Mouse (Mus musculus): ENCODE data around the gene Angptl4. TPM values are rescaled to one million over a fixed set of nuclear protein-coding genes. Genes with fewer than 3 reads are reported as not detected.
"Not testable (repeated sequence)": the region's sequence is repeated elsewhere in the genome, so short reads cannot be mapped to it uniquely, and the experiment has no call there.

Angptl4 gene
- polyA plus RNA-seq (2015; fragmentation: Nextera tagmentation; extraction: Ambion mirVana), result 53.8 and 55.9 TPM in 2 replicates

- Histone ChIP-seq H3K4me2 (replicated peaks) (peak within 1 kb of the TSS; percentile 87), H3K27me3 (no peaks in the 10 kb centered on the region), H3K9ac (peak within 1 kb of the TSS; percentile 72), H3K4me3 (peak within 1 kb of the TSS; percentile 54), H3K27ac (peak within 1 kb of the TSS; percentile 94), H3K4me1 (peaks cover 58% of the 10 kb centered on the region), H3K36me3 (peaks cover 21% of the 10 kb centered on the region), H3K9me3 (no peaks in the 10 kb centered on the region)
- under 1% methylated on average over 50 of the region's 50 CpGs for WGBS
- peak; percentile 58 for ATAC-seq (ENCODE audit: low FRiP score, low read depth)
Measured at GRCm38 (mm10) chr17:33781124-33781977, at the start of gene Angptl4. Gene Angptl4, minus strand, starts transcription at chr17:33781830.

- Histone ChIP-seq H3K9me3 (no peaks in the 10 kb centered on the region), H3K27ac (no peak overlapping the region), H3K9ac (no peak overlapping the region), H3K4me2 (replicated peaks) (no peak overlapping the region), H3K27me3 (no peaks in the 10 kb centered on the region), H3K4me3 (no peak overlapping the region), H3K4me1 (peaks cover 17% of the 10 kb centered on the region), H3K36me3 (peaks cover 68% of the 10 kb centered on the region)
- no peak for ATAC-seq (ENCODE audit: low FRiP score, low read depth)
- WGBS, result 89% methylated on average over 10 of the region's 10 CpGs
Measured at GRCm38 (mm10) chr17:33829561-33829960, 47.9 kb upstream of the Angptl4 start.

- WGBS, result 69% methylated on average over 2 of the region's 2 CpGs
- ATAC-seq (ENCODE audit: low FRiP score, low read depth), result no peak
Measured at GRCm38 (mm10) chr17:33828892-33829291, 47.3 kb upstream of the Angptl4 start.

GRCm38 (mm10) chr17:33826850-33827249, 45.2 kb upstream of the Angptl4 start:
- no peaks in the 10 kb centered on the region for H3K27me3 ChIP-seq
- ATAC-seq (ENCODE audit: low FRiP score, low read depth), result no peak
- no peak overlapping the region for H3K4me2 ChIP-seq (replicated peaks)
- no peak overlapping the region for H3K27ac ChIP-seq
- peaks cover 35% of the 10 kb centered on the region for H3K4me1 ChIP-seq
- WGBS, result under 1% methylated on average over 3 of the region's 3 CpGs
- H3K9ac ChIP-seq, result no peak overlapping the region
- no peak overlapping the region for H3K4me3 ChIP-seq
- H3K9me3 ChIP-seq, result no peaks in the 10 kb centered on the region
- H3K36me3 ChIP-seq, result peaks cover 57% of the 10 kb centered on the region

More at GRCm38 (mm10) chr17:33828892-33829291, 47.3 kb upstream of the Angptl4 start:
- Histone ChIP-seq H3K4me3 (no peak overlapping the region), H3K9me3 (no peaks in the 10 kb centered on the region), H3K4me2 (replicated peaks) (no peak overlapping the region), H3K27ac (no peak overlapping the region), H3K4me1 (peaks cover 17% of the 10 kb centered on the region), H3K9ac (0 out of 2 replicates have a peak overlapping the region, but pooled peaks have one; percentile 25), H3K27me3 (no peaks in the 10 kb centered on the region), H3K36me3 (peaks cover 61% of the 10 kb centered on the region)

GRCm38 (mm10) chr17:33825462-33825861, 43.8 kb upstream of the Angptl4 start:
- Histone ChIP-seq H3K9ac (peak overlapping the region; percentile 87), H3K36me3 (peaks cover 57% of the 10 kb centered on the region), H3K27me3 (no peaks in the 10 kb centered on the region), H3K27ac (no peak overlapping the region), H3K4me2 (replicated peaks) (peak overlapping the region; percentile 85), H3K4me1 (peaks cover 41% of the 10 kb centered on the region), H3K4me3 (peak overlapping the region; percentile 82), H3K9me3 (no peaks in the 10 kb centered on the region)
- no peak for ATAC-seq (ENCODE audit: low FRiP score, low read depth)
- WGBS, result 87% methylated on average over 8 of the region's 8 CpGs

- H3K27ac ChIP-seq, result peak overlapping the region; percentile 92; the same call in 1 of the 2 replicates
- peak overlapping the region; percentile 87 for H3K9ac ChIP-seq
- not testable (repeated sequence) for H3K27me3 ChIP-seq; H3K9me3 ChIP-seq; ATAC-seq (ENCODE audit: low FRiP score, low read depth)
- peaks cover 57% of the 10 kb centered on the region for H3K36me3 ChIP-seq
- peak overlapping the region; percentile 85 for H3K4me2 ChIP-seq (replicated peaks)
- 3% methylated on average over 6 of the region's 6 CpGs for WGBS
- peaks cover 41% of the 10 kb centered on the region for H3K4me1 ChIP-seq
- H3K4me3 ChIP-seq, result peak overlapping the region; percentile 82
Measured at GRCm38 (mm10) chr17:33824997-33825330, 43.3 kb upstream of the Angptl4 start.

GRCm38 (mm10) chr17:33824084-33824996, 42.7 kb upstream of the Angptl4 start, which contains the start of the genes Rps28 and Ndufa7:
Gene Rps28, minus strand, starts transcription at chr17:33824562.
Gene Ndufa7, plus strand, starts transcription at chr17:33824572.
- peak within 1 kb of the TSS; percentile 87 for H3K9ac ChIP-seq
- peak within 1 kb of the TSS; percentile 96 for H3K4me2 ChIP-seq (replicated peaks)
- no peaks in the 10 kb centered on the region for H3K27me3 ChIP-seq
- peak within 1 kb of the TSS; percentile 92 for H3K27ac ChIP-seq
- H3K4me3 ChIP-seq, result peak within 1 kb of the TSS; percentile 82
- H3K9me3 ChIP-seq, result no peaks in the 10 kb centered on the region
- ATAC-seq (ENCODE audit: low FRiP score, low read depth), result peak; percentile 95
- WGBS, result under 1% methylated on average over 51 of the region's 51 CpGs
- H3K4me1 ChIP-seq, result peaks cover 41% of the 10 kb centered on the region
- H3K36me3 ChIP-seq, result peaks cover 57% of the 10 kb centered on the region

GRCm38 (mm10) chr17:33823171-33823570, 41.5 kb upstream of the Angptl4 start:
- H3K27ac ChIP-seq, result not testable (repeated sequence)

GRCm38 (mm10) chr17:33822436-33822959, 40.9 kb upstream of the Angptl4 start:
- ATAC-seq (ENCODE audit: low FRiP score, low read depth), result no peak
- WGBS, result 88% methylated on average over 1 of the region's 1 CpGs
- peaks cover 59% of the 10 kb centered on the region for H3K36me3 ChIP-seq

More at GRCm38 (mm10) chr17:33823171-33823570, 41.5 kb upstream of the Angptl4 start:
- H3K4me1 ChIP-seq, result peaks cover 44% of the 10 kb centered on the region
- 81% methylated on average over 8 of the region's 8 CpGs for WGBS
- peak overlapping the region; percentile 96 for H3K4me2 ChIP-seq (replicated peaks)
- H3K4me3 ChIP-seq, result peak overlapping the region; percentile 82
- H3K9ac ChIP-seq, result peak overlapping the region; percentile 87
- ATAC-seq (ENCODE audit: low FRiP score, low read depth); H3K9me3 ChIP-seq; H3K27me3 ChIP-seq: not testable (repeated sequence)
- H3K36me3 ChIP-seq, result peaks cover 62% of the 10 kb centered on the region

GRCm38 (mm10) chr17:33817969-33818643, 36.5 kb upstream of the Angptl4 start:
- no peaks in the 10 kb centered on the region for H3K27me3 ChIP-seq
- H3K4me2 ChIP-seq (replicated peaks), result peak overlapping the region; percentile 86
- no peak; the same call in 1 of the 2 replicates for ATAC-seq (ENCODE audit: low FRiP score, low read depth)
- H3K36me3 ChIP-seq, result peaks cover 49% of the 10 kb centered on the region
- no peaks in the 10 kb centered on the region for H3K9me3 ChIP-seq
- peaks cover 33% of the 10 kb centered on the region for H3K4me1 ChIP-seq
- peak overlapping the region; percentile 72 for H3K27ac ChIP-seq
- 18% methylated on average over 33 of the region's 33 CpGs for WGBS
- H3K4me3 ChIP-seq, result peak overlapping the region; percentile 62
- H3K9ac ChIP-seq, result peak overlapping the region; percentile 81

More at GRCm38 (mm10) chr17:33822436-33822959, 40.9 kb upstream of the Angptl4 start:
- peaks cover 47% of the 10 kb centered on the region for H3K4me1 ChIP-seq
- peak overlapping the region; percentile 96 for H3K4me2 ChIP-seq (replicated peaks)
- no peak overlapping the region for H3K27ac ChIP-seq
- H3K9me3 ChIP-seq, result no peaks in the 10 kb centered on the region
- H3K27me3 ChIP-seq, result no peaks in the 10 kb centered on the region
- H3K9ac ChIP-seq, result peak overlapping the region; percentile 87; the same call in 1 of the 2 replicates
- H3K4me3 ChIP-seq, result peak overlapping the region; percentile 82

All from limb, embryonic 13.5 days (tissue).